Mouse (Mus musculus) midbrain, embryonic 10.5 days (tissue): ENCODE results near the gene AW146154. TPM values are rescaled to one million over a fixed set of nuclear protein-coding genes. Genes with fewer than 3 reads are reported as not detected.
"Not testable (repeated sequence)": the region's sequence is repeated elsewhere in the genome, so short reads cannot be mapped to it uniquely, and the experiment has no call there.

ENCODE experiments used
- DNase-seq: peaks from one replicate; pipeline ENCODE4 v3.0.0-alpha.2; 2017; ENCODE audit warnings: low spot score
- H3K27ac ChIP-seq: fragments of 300-500 bp; sonication (generic); replicated peaks from 2 replicates; pipeline ENCODE4 v1.5.1; 2016; ENCODE audit warnings: mild to moderate bottlenecking
- H3K27me3 ChIP-seq: fragments of 300-500 bp; sonication (generic); 2 replicates; pipeline ENCODE4 v1.6.1; 2016; ENCODE audit warnings: low read depth, mild to moderate bottlenecking; ENCODE audit not compliant: poor library complexity, severe bottlenecking
- H3K36me3 ChIP-seq: fragments of 300-500 bp; sonication (generic); 2 replicates; pipeline ENCODE4 v1.6.1; 2016; ENCODE audit warnings: mild to moderate bottlenecking, moderate library complexity
- H3K4me1 ChIP-seq: fragments of 300-500 bp; sonication (generic); 2 replicates; pipeline ENCODE4 v1.6.1; 2016
- H3K4me3 ChIP-seq: fragments of 300-500 bp; sonication (generic); 2 replicates; pipeline ENCODE4 v1.5.1; 2016; ENCODE audit warnings: mild to moderate bottlenecking, moderate library complexity
- H3K9me3 ChIP-seq: fragments of 300-500 bp; sonication (generic); replicated peaks from 2 replicates; pipeline ENCODE4 v1.6.1; 2016; ENCODE audit warnings: mild to moderate bottlenecking
- WGBS: fragments of 180-500 bp; shearing (Covaris S2); methylation state at CpG from one replicate; pipeline ENCODE4 v1.1.7; 2016; 5-methylcytosine and 5-hydroxymethylcytosine counted together
- polyA plus RNA-seq: library from polyadenylated mRNA; unstranded; fragments of >200 nt; fragmentation: Nextera tagmentation; extraction: Ambion mirVana; gene quantifications from 2 replicates; pipeline ENCODE4 v1.2.1, GENCODE M21; 2016

Gene AW146154
- 8.4 and 13.4 TPM in 2 replicates for polyA plus RNA-seq

DNA sequence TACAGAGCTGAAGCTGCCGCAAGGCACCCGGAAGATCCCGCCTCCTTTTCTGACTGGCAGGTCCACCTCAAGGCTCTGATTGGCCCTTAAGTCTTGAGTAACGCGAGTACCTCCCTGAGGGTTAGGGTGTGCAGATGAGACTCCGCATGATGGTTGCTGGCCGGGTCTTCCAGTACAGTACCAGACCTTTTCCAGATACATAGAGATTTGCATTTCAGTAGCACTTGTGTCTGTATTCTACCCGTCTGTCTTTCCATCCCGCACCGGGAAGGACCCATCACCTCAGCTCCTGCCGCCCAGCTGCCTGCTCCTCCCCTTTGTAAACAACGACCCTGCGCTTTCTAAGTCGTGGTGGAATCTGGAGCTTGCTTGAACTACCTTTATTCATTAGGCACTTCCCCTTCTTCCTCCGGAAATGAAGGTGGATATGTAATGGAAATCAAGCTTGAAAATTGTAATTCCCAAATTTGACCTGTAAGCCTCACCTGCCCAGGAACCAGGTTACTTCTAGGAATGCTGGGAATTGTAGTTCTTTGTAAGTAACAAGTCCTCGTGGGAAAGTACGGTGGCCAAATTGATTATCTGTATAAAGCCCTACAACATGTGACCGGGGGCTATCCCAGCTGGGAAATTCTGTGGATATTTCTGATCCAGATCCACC is at the start of gene AW146154, which contains the start of gene Gm20449:
TSS of gene AW146154 (minus strand) at position 502 of the 661 bp plus-strand sequence.
TSS of gene Gm20449 (minus strand) at position 29 of the 661 bp plus-strand sequence.
- Histone ChIP-seq H3K4me1 (peaks cover 6% of the 10 kb centered on the region; the same call in 1 of the 2 replicates), H3K4me3 (peak within 1 kb of the TSS; percentile 71), H3K36me3 (peaks cover 13% of the 10 kb centered on the region), H3K27me3 (no peaks in the 10 kb centered on the region), H3K27ac (peak within 1 kb of the TSS; percentile 81), H3K9me3 (peaks cover 32% of the 10 kb centered on the region)
- under 1% methylated on average over 18 of the region's 18 CpGs for WGBS
- peak; percentile 84 for DNase-seq

DNA sequence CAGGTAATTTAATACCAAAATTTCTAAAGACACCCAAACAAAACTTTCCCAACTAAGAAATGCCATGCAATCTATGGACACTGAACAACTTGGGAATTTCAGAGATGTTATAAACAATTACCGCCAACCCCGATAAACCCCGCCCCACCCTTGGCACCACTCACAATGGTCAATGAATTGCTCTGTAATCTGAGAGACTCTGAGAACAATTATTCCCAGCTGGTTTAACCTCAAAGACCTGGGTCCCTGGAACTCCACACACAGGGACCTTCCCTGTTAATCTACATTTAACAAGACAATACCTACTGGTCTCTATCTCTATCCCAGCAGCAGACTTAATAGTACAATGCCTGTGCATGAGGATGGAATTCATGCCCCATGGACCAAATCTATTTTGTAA is 13.0 kb upstream of the AW146154 start:
- Histone ChIP-seq H3K27ac (no peak overlapping the region), H3K4me1 (no peaks in the 10 kb centered on the region), H3K36me3 (no peaks in the 10 kb centered on the region), H3K9me3 (peaks cover 17% of the 10 kb centered on the region; the same call in 1 of the 2 replicates), H3K4me3 (no peak overlapping the region), H3K27me3 (no peaks in the 10 kb centered on the region)
- whole genome bisulfite sequencing: 91% methylated on average over 3 of the region's 3 CpGs
- DNase-seq: no peak

DNA sequence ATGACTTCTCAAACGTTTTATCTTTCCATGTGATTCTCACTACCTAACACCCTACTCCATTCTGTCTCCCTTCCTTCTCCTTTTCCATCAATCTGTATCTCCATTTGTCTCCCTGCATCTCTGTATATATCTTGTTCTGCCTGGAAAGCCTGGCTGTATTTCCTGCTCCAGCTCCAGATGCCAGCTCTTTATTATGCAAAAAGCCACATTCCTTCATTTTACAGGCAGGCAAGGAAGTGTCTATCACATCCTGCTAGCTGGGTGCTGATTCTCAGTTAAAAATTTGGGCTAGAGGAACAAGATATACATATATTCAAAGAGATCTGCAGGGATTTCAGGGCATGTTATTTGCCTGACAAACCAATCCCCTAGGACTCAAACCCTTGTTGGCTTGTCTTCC is 12.5 kb upstream of the AW146154 start:
- no peak overlapping the region for H3K27ac ChIP-seq
- H3K9me3 ChIP-seq: peaks cover 22% of the 10 kb centered on the region
- no peaks in the 10 kb centered on the region for H3K4me1 ChIP-seq
- H3K4me3 ChIP-seq: no peak overlapping the region
- no peak for DNase-seq
- no peaks in the 10 kb centered on the region for H3K36me3 ChIP-seq
- 25% methylated on average over 1 of the region's 1 CpGs for WGBS
- H3K27me3 ChIP-seq: no peaks in the 10 kb centered on the region

DNA sequence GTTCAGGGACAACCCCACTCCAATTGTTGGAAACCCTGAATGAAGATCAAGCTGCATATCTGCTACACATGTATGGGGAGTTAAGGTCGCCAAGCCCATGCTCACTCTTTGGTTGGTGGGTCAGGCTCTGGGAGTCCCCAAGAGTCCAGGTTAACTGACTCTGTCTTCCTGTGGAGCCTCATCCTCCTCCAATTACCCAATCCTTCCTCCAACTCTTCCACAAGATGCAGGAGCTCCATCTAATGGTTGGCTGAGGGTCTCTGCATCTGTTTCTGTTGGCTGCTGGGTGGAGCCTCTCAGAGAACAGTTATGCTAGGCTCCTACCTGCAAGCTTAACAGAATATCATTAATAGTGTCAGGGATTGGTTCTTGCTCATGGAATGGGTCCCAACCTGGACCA is 2.7 kb upstream of the AW146154 start:
- H3K27ac ChIP-seq: no peak overlapping the region
- WGBS: 59% methylated on average over 1 of the region's 1 CpGs
- DNase-seq: no peak

DNA sequence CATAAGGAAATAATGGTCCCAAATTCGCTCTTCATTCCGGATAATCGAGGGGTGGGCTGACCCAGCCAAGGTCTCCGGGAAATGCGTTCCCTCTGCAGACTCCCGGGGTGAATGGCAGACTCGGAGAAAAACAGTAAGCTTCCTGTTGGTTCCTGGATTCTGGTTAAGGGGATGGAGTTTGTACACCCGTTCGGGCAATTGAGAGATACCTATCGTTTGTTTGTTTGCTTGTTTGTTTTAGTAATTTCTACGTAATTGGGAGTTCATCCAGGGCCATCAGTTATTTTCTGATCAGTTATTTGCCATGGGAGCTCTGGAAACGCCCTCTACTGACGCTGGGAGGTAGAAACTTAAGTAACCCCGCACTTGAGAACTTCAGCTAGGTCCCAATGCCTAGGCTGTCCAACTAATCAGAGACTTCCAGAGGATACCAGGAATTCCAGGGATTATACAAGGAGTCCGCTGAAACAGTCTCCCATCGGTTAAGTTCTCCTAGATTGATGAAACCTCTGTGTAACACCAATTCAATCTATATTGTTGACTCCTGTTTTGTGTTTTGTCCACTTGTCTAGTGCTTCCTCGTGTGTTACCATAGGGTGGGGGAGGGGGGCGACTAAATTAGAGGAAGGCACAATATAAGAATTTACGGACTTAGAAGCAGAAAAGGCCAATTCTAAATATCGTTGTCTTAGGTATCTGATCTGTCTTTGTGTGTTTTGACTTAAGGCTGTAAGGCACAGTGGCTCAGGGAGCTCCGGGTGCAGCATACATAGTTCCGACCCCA is 653 bp upstream of the AW146154 start:
- 22% methylated on average over 22 of the region's 22 CpGs for WGBS
- peaks cover 25% of the 10 kb centered on the region for H3K9me3 ChIP-seq
- peaks cover 5% of the 10 kb centered on the region for H3K36me3 ChIP-seq
- H3K27me3 ChIP-seq: no peaks in the 10 kb centered on the region
- peak overlapping the region; percentile 71 for H3K4me3 ChIP-seq
- H3K4me1 ChIP-seq: peaks cover 6% of the 10 kb centered on the region; the same call in 1 of the 2 replicates
- peak overlapping the region; percentile 43; the same call in 1 of the 2 replicates for H3K27ac ChIP-seq
- DNase-seq: peak; percentile 29

More for the DNA sequence above, 2.7 kb upstream of the AW146154 start:
- Histone ChIP-seq H3K36me3 (no peaks in the 10 kb centered on the region), H3K4me1 (peaks cover 6% of the 10 kb centered on the region; the same call in 1 of the 2 replicates), H3K4me3 (no peak overlapping the region), H3K27me3 (no peaks in the 10 kb centered on the region), H3K9me3 (peaks cover 32% of the 10 kb centered on the region)

DNA sequence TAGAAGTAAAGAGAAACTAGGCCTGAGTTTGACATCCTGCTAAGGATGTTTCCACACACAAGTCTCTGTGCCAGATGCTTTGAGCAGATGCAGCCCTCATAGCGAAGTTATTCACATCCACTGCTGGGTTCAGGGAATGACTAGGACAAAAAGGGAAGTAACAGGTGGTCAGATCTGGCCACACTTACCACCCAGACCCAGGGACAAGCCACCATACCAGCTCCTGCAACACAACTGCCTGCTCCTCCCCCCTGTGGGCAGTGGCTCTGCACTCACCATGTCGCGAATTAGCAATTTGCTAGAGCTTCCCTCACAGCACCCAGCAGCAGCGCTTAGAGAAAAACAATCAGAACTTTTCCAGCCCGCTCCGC is 687 bp downstream of the AW146154 start:
- not testable (repeated sequence) for H3K27me3 ChIP-seq, DNase-seq, H3K4me1 ChIP-seq
- peaks cover 37% of the 10 kb centered on the region for H3K9me3 ChIP-seq
- 1% methylated on average over 6 of the region's 6 CpGs for WGBS
- H3K36me3 ChIP-seq: peaks cover 18% of the 10 kb centered on the region
- peak overlapping the region; percentile 71 for H3K4me3 ChIP-seq
- H3K27ac ChIP-seq: peak overlapping the region; percentile 81

DNA sequence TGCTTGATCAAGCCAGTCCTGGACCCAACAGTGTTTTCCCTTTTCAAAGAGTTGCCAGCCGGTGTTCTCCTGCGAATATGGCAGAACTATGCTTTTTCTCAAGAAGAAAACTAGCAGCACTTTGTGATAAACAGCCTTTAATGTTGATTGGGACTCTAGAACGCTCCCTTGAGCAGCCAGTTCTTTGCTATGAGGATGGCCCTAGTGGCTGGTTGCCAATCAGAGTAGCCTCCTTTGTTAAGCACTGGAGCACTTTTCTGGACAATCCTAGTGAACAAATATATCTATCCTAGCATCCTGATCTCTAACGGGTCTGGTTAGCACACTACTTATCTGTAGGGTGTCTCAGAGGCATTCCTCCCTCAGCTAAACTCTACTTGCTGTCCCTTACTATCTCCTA is 1.2 kb downstream of the AW146154 start:
- Histone ChIP-seq H3K9me3 (peaks cover 39% of the 10 kb centered on the region), H3K36me3 (peaks cover 18% of the 10 kb centered on the region), H3K4me3 (peak overlapping the region; percentile 71)
- WGBS: 80% methylated on average over 3 of the region's 4 CpGs
- not testable (repeated sequence) for H3K27me3 ChIP-seq, H3K4me1 ChIP-seq, H3K27ac ChIP-seq, DNase-seq

DNA sequence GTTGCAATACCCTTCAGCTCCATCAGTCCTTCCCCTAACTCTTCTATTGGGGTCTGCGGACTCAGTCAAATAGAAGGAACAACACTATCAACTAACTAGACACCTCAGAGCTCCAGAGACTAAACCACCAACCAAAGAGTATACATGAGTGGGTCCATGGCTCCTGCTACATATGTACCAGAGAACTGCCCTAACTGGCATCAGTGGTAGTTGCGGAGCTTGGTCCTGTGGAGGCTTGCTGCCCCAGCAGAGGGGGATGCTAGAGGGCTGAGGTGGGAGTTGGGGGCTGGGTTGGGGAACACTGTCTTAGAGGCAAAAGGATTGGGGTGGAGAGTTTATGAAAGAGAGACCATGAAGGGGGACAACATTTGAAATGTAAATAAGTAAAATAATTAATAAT is 1.8 kb downstream of the AW146154 start:
- WGBS: 99% methylated on average over 2 of the region's 2 CpGs
- Histone ChIP-seq H3K27ac (no peak overlapping the region), H3K4me1 (peaks cover 6% of the 10 kb centered on the region; the same call in 1 of the 2 replicates), H3K9me3 (peaks cover 38% of the 10 kb centered on the region), H3K27me3 (no peaks in the 10 kb centered on the region), H3K36me3 (peaks cover 18% of the 10 kb centered on the region), H3K4me3 (no peak overlapping the region)
- no peak for DNase-seq

DNA sequence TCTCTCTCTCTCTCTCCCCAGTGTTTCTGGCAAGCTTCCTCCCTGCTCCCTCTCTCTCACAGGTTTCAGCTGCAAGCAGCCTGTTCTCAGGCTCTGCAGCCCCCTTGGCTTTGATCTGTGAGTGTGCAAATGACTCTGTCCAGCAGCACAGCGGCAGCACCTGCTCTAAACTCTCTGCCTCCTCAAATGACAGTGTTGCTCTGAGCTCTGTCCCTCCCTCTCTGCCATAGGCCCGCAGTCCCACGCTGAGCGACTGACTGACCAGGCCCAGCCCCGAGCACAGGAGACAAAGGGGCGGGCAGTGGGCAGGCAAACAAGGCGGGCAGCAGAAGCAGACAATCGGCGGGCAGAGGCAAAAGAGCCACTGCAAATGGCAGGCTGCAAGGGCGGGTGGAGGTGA is 47.8 kb downstream of the AW146154 start:
- Histone ChIP-seq H3K4me1 (peaks cover 3% of the 10 kb centered on the region; the same call in 1 of the 2 replicates), H3K36me3 (no peaks in the 10 kb centered on the region), H3K27me3 (no peaks in the 10 kb centered on the region), H3K4me3 (peak overlapping the region; percentile 14; the same call in 1 of the 2 replicates), H3K27ac (no peak overlapping the region), H3K9me3 (peaks cover 15% of the 10 kb centered on the region; the same call in 1 of the 2 replicates)
- 5% methylated on average over 10 of the region's 10 CpGs for WGBS
- peak; percentile 31 for DNase-seq

DNA sequence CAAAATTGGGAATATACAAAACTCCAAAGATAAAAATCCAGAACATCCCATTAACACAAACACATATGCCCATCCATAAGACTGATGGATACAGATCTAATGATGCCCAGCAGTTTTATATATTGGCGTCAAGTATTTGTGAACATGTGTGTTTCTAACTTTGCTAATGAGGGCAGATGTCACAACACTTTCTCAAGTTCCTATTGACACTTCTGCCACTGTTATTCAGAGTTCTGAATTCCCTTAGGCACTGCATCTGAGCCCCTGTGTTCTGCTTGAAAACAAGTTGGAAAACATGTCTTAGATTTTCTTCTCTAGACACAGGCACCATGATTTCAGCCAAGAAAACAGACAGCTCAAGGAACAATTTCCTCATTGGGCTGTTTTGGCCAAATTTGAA is 51.1 kb downstream of the AW146154 start, which contains the start of gene Vmn2r57:
TSS of gene Vmn2r57 (minus strand) at position 101 of the 400 bp plus-strand sequence.
- WGBS: 73% methylated on average over 1 of the region's 1 CpGs
- H3K4me3 ChIP-seq, H3K36me3 ChIP-seq, DNase-seq, H3K27ac ChIP-seq, H3K27me3 ChIP-seq, H3K4me1 ChIP-seq, H3K9me3 ChIP-seq: not testable (repeated sequence)
